Mouse (Mus musculus) MEL (cell line): ENCODE measurements around the gene Fbxl8. TPM values are rescaled to one million over a fixed set of nuclear protein-coding genes. Genes with fewer than 3 reads are reported as not detected.

ENCODE experiments used
- DNase-seq: peaks from one replicate; pipeline ENCODE4 v3.0.0; 2011; ENCODE audit warnings: low read depth, low spot score
- H3K27ac ChIP-seq: 2 replicates; pipeline ENCODE4 v1.5.1; 2012; ENCODE audit warnings: low read depth, mild to moderate bottlenecking, control low read depth, low read length, moderate library complexity; ENCODE audit not compliant: control insufficient read depth
- H3K27me3 ChIP-seq, 2 experiments: fragments of 150-350 bp in 1 of 2; sonication (generic) in 1 of 2; 2 replicates each; pipeline ENCODE4 v1.6.1; 2012; ENCODE audit warnings: low read length in 2 of 2, mild to moderate bottlenecking in 2 of 2, improper control_type of control experiment in 1 of 2, moderate library complexity in 1 of 2; ENCODE audit not compliant: insufficient read depth in 2 of 2, control insufficient read depth in 1 of 2
- H3K36me3 ChIP-seq, 2 experiments: 2 replicates each; pipeline ENCODE4 v1.6.1; 2012 to 2014; ENCODE audit warnings: low read length in 2 of 2, improper control_type of control experiment in 1 of 2, inconsistent platforms in 1 of 2, mild to moderate bottlenecking in 1 of 2; ENCODE audit not compliant: insufficient read depth in 2 of 2, control insufficient read depth in 1 of 2
- H3K4me1 ChIP-seq, 2 experiments: fragments of 150-350 bp in 1 of 2; sonication (generic) in 1 of 2; 2 replicates each; pipeline ENCODE4 v1.6.1; 2012; ENCODE audit warnings: low read length in 2 of 2, improper control_type of control experiment in 1 of 2, mild to moderate bottlenecking in 1 of 2; ENCODE audit not compliant: insufficient read depth in 2 of 2, control insufficient read depth in 1 of 2
- H3K4me3 ChIP-seq, 2 experiments: fragments of 150-350 bp in 1 of 2; sonication (generic) in 1 of 2; 2 replicates each; pipeline ENCODE4 v1.5.1; 2012; ENCODE audit warnings: low read depth in 2 of 2, low read length in 2 of 2, mild to moderate bottlenecking in 2 of 2, moderate library complexity in 2 of 2, control low read depth in 1 of 2, improper control_type of control experiment in 1 of 2; ENCODE audit not compliant: control insufficient read depth in 1 of 2, insufficient read depth in 1 of 2
- H3K79me2 ChIP-seq: 2 replicates; pipeline ENCODE4 v1.6.1; 2012; ENCODE audit warnings: mild to moderate bottlenecking, low read length, moderate library complexity; ENCODE audit not compliant: control insufficient read depth, poor library complexity, insufficient read depth
- H3K9ac ChIP-seq: 2 replicates; pipeline ENCODE4 v1.6.1; 2012; ENCODE audit warnings: low read depth, mild to moderate bottlenecking, control low read depth, low read length, moderate library complexity; ENCODE audit not compliant: control insufficient read depth, poor library complexity, severe bottlenecking
- H3K9me3 ChIP-seq: fragments of 150-350 bp; sonication (generic); replicated peaks from 2 replicates; pipeline ENCODE4 v1.6.1; 2012; ENCODE audit warnings: mild to moderate bottlenecking, low read length, improper control_type of control experiment, moderate library complexity; ENCODE audit not compliant: insufficient read depth
- BHLHE40 ChIP-seq: IDR thresholded peaks from 2 replicates; pipeline ENCODE4 v1.6.1; 2012; ENCODE audit warnings: low read depth, mild to moderate bottlenecking, inconsistent platforms, low read length, improper control_type of control experiment, borderline replicate concordance
- CHD1 ChIP-seq: IDR thresholded peaks from 2 replicates; pipeline ENCODE4 v1.6.1; 2012; ENCODE audit warnings: low read depth, mild to moderate bottlenecking, inconsistent platforms, low read length, improper control_type of control experiment
- CTCF ChIP-seq, 3 experiments: IDR thresholded peaks in 2 of 3; conservative IDR thresholded peaks in 1 of 3; 2 replicates each; pipeline ENCODE4 v1.5.1; 2011 to 2012; ENCODE audit warnings: low read length in 3 of 3, low read depth in 2 of 3, mild to moderate bottlenecking in 2 of 3, improper control_type of control experiment in 1 of 3, inconsistent platforms in 1 of 3, mixed read lengths in 1 of 3, moderate library complexity in 1 of 3; ENCODE audit not compliant: control insufficient read depth in 1 of 3, insufficient read depth in 1 of 3, poor library complexity in 1 of 3, severe bottlenecking in 1 of 3
- E2F4 ChIP-seq: IDR thresholded peaks from 2 replicates; pipeline ENCODE4 v1.6.1; 2011; ENCODE audit warnings: low read depth, low read length, improper control_type of control experiment, borderline replicate concordance
- ELF1 ChIP-seq: IDR thresholded peaks from 2 replicates; pipeline ENCODE4 v1.6.1; 2014; ENCODE audit warnings: low read depth, mild to moderate bottlenecking, inconsistent platforms, low read length, improper control_type of control experiment, moderate library complexity
- ETS1 ChIP-seq: IDR thresholded peaks from 2 replicates; pipeline ENCODE4 v1.6.1; 2012; ENCODE audit warnings: low read depth, mild to moderate bottlenecking, inconsistent platforms, low read length, improper control_type of control experiment, moderate library complexity
- KAT2A ChIP-seq: conservative IDR thresholded peaks from 2 replicates; pipeline ENCODE4 v1.6.1; 2012; ENCODE audit warnings: low read depth, low read length, improper control_type of control experiment, inconsistent platforms
- MAFK ChIP-seq: IDR thresholded peaks from 2 replicates; pipeline ENCODE4 v1.6.1; 2011; ENCODE audit warnings: low read depth, mild to moderate bottlenecking, low read length, improper control_type of control experiment, borderline replicate concordance
- MAX ChIP-seq: IDR thresholded peaks from 2 replicates; pipeline ENCODE4 v1.6.1; 2011; ENCODE audit warnings: low read length, improper control_type of control experiment
- MEF2A ChIP-seq: IDR thresholded peaks from 2 replicates; pipeline ENCODE4 v1.6.1; 2014; ENCODE audit warnings: low read depth, mild to moderate bottlenecking, inconsistent platforms, low read length, improper control_type of control experiment; ENCODE audit not compliant: poor library complexity, insufficient replicate concordance, severe bottlenecking; ENCODE audit errors: extremely low read depth
- MYC ChIP-seq: IDR thresholded peaks from 2 replicates; pipeline ENCODE4 v1.6.1; 2011; ENCODE audit warnings: low read depth, mild to moderate bottlenecking, low read length, improper control_type of control experiment, moderate library complexity
- NRF1 ChIP-seq: IDR thresholded peaks from 2 replicates; pipeline ENCODE4 v1.6.1; 2014; ENCODE audit warnings: low read depth, mild to moderate bottlenecking, inconsistent platforms, low read length, improper control_type of control experiment, moderate library complexity; ENCODE audit not compliant: poor library complexity, insufficient read depth, severe bottlenecking
- POLR2A ChIP-seq, 2 experiments: IDR thresholded peaks; 2 replicates each; pipeline ENCODE4 v1.6.1; 2011 to 2012; ENCODE audit warnings: low read length in 2 of 2, mild to moderate bottlenecking in 2 of 2, control low read depth in 1 of 2, improper control_type of control experiment in 1 of 2, low read depth in 1 of 2, moderate library complexity in 1 of 2; ENCODE audit not compliant: control insufficient read depth in 1 of 2, insufficient read depth in 1 of 2, poor library complexity in 1 of 2
- RAD21 ChIP-seq: IDR thresholded peaks from 2 replicates; pipeline ENCODE4 v1.6.1; 2011; ENCODE audit warnings: mild to moderate bottlenecking, low read depth, low read length, improper control_type of control experiment
- RCOR1 ChIP-seq: IDR thresholded peaks from 2 replicates; pipeline ENCODE4 v1.6.1; 2012; ENCODE audit warnings: low read depth, mild to moderate bottlenecking, inconsistent platforms, low read length, improper control_type of control experiment
- SMC3 ChIP-seq: IDR thresholded peaks from 2 replicates; pipeline ENCODE4 v1.6.1; 2011; ENCODE audit warnings: low read depth, low read length, improper control_type of control experiment
- TAL1 ChIP-seq: IDR thresholded peaks from 2 replicates; pipeline ENCODE4 v1.6.1; 2012; ENCODE audit warnings: mild to moderate bottlenecking, inconsistent platforms, low read length, moderate library complexity, mixed read lengths
- UBTF ChIP-seq: IDR thresholded peaks from 2 replicates; pipeline ENCODE4 v1.6.1; 2012; ENCODE audit warnings: low read depth, mild to moderate bottlenecking, inconsistent platforms, low read length, improper control_type of control experiment, moderate library complexity, borderline replicate concordance; ENCODE audit not compliant: insufficient read depth
- ZC3H11A ChIP-seq: IDR thresholded peaks from 2 replicates; pipeline ENCODE4 v1.6.1; 2012; ENCODE audit warnings: low read depth, mild to moderate bottlenecking, inconsistent platforms, low read length, improper control_type of control experiment
- ZKSCAN1 ChIP-seq: IDR thresholded peaks from 2 replicates; pipeline ENCODE4 v1.6.1; 2012; ENCODE audit warnings: low read depth, mild to moderate bottlenecking, inconsistent platforms, low read length, improper control_type of control experiment, moderate library complexity
- ZMIZ1 ChIP-seq: IDR thresholded peaks from 2 replicates; pipeline ENCODE4 v1.6.1; 2012; ENCODE audit warnings: low read depth, mild to moderate bottlenecking, inconsistent platforms, low read length, improper control_type of control experiment, moderate library complexity
- polyA plus RNA-seq, 2 experiments: library from polyadenylated mRNA; stranded (reverse) in 1 of 2; unstranded in 1 of 2; fragments of >175 nt in 1 of 2; fragments of >200 nt in 1 of 2; gene quantifications; 2 replicates each; pipeline versions ENCODE4 v1.2.1 to v1.2.4; 2012; ENCODE audit warnings: low replicate concordance in 2 of 2, low read depth in 1 of 2; ENCODE audit not compliant: insufficient read length in 2 of 2, insufficient read depth in 1 of 2, missing spikeins in 1 of 2
- total RNA-seq: library from RNA; depleted of rRNA; stranded (reverse); fragments of 300-350 nt; gene quantifications from 2 replicates; pipeline ENCODE4 v1.2.3, GENCODE M21; 2012

The Fbxl8 gene
- total and polyA plus RNA-seq, 3 experiments, result 4.1 to 7.2 TPM; not detected in 1

GRCm38 (mm10) chr8:105285514-105285913, 21.1 kb downstream of the Fbxl8 start:
- H3K9me3 ChIP-seq, result no peaks in the 10 kb centered on the region
- H3K4me3 ChIP-seq, result no peak overlapping the region
- no peak for TF ChIP-seq RCOR1
- TF ChIP-seq SMC3, result no peak
- TF ChIP-seq ELF1, result no peak
- no peak for TF ChIP-seq MEF2A
- no peak for TF ChIP-seq MAFK
- no peak for TF ChIP-seq TAL1
- no peak for TF ChIP-seq NRF1
- TF ChIP-seq ZKSCAN1, result no peak
- no peak for TF ChIP-seq E2F4
- TF ChIP-seq KAT2A, result no peak
- TF ChIP-seq CTCF (IDR thresholded peaks at IDR 0.05 in 2 of 3, conservative IDR thresholded peaks at IDR 0.05 in 1 of 3; ENCODE audit: control insufficient read depth in 1 of 3, insufficient read depth in 1 of 3, low read depth in 2 of 3, low read length in 3 of 3, poor library complexity in 1 of 3, severe bottlenecking in 1 of 3), result no peak
- TF ChIP-seq BHLHE40, result no peak
- H3K79me2 ChIP-seq, result peaks cover 3% of the 10 kb centered on the region
- H3K9ac ChIP-seq, result no peak overlapping the region
- peaks cover 8 to 32% of the 10 kb centered on the region in 2 experiments for H3K4me1 ChIP-seq
- DNase-seq, result no peak
- H3K27ac ChIP-seq, result no peak overlapping the region
- H3K36me3 ChIP-seq, result peaks cover 0 to 20% of the 10 kb centered on the region in 2 experiments; a peak in 2 of 4 replicates
- no peaks in the 10 kb centered on the region for H3K27me3 ChIP-seq

- Histone ChIP-seq H3K79me2 (peaks cover 3% of the 10 kb centered on the region), H3K4me3 (no peak overlapping the region), H3K36me3 (peaks cover 0 to 18% of the 10 kb centered on the region in 2 experiments; a peak in 2 of 4 replicates), H3K4me1 (peaks cover 8 to 34% of the 10 kb centered on the region in 2 experiments), H3K27me3 (no peaks in the 10 kb centered on the region), H3K9ac (no peak overlapping the region), H3K27ac (no peak overlapping the region), H3K9me3 (no peaks in the 10 kb centered on the region)
- TF ChIP-seq CHD1 (no peak), RAD21 (peak; percentile 67), SMC3 (peak; percentile 42; the same call in 1 of the 2 replicates), ZC3H11A (peak; percentile 54), MAX (no peak), POLR2A (IDR thresholded peaks at IDR 0.05; ENCODE audit: control insufficient read depth in 1 of 2, insufficient read depth in 1 of 2, low read depth in 1 of 2, low read length in 2 of 2, poor library complexity in 1 of 2) (no peak), CTCF (IDR thresholded peaks at IDR 0.05 in 2 of 3, conservative IDR thresholded peaks at IDR 0.05 in 1 of 3; ENCODE audit: control insufficient read depth in 1 of 3, insufficient read depth in 1 of 3, low read depth in 2 of 3, low read length in 3 of 3, poor library complexity in 1 of 3, severe bottlenecking in 1 of 3) (peak in 2 of 3 experiments; percentile 10 to 63; a peak in 2 of 6 replicates), RCOR1 (no peak), MYC (no peak), UBTF (no peak), ETS1 (no peak), ZMIZ1 (no peak)
- DNase-seq, result peak; percentile 59
These were observed 22.5 kb downstream of the Fbxl8 start for GRCm38 (mm10) chr8:105286907-105287306.
